Mouse (Mus musculus) induced T-regulatory cell, adult 2 months (primary cell): ENCODE data around the gene Ppp1r1c.

Experiments used
- DNase-seq: peaks from one replicate; pipeline ENCODE4 v3.0.0-alpha.2; 2012; ENCODE audit warnings: low read depth

The Ppp1r1c gene

GRCm38 (mm10) chr2:79865275-79865999, 157.9 kb downstream of the Ppp1r1c start:
- DNase-seq = peak; percentile 67
